Mouse (Mus musculus) ES-Bruce4 (cell line): ENCODE measurements around the gene Zfp385c.

ENCODE experiments used
- CTCF ChIP-seq: IDR thresholded peaks from one replicate; pipeline ENCODE4 v1.8.1; 2011; ENCODE audit warnings: low read depth, low read length
- POLR2A ChIP-seq: IDR thresholded peaks from one replicate; pipeline ENCODE4 v1.8.1; 2011; ENCODE audit warnings: low read length; ENCODE audit not compliant: insufficient read depth

GRCm38 (mm10) chr11:100628056-100628455, 64.2 kb downstream of the Zfp385c start:
- TF ChIP-seq CTCF: no peak
- no peak for TF ChIP-seq POLR2A
